Mouse (Mus musculus) forebrain, embryonic 16.5 days (tissue): ENCODE measurements around the gene B230118H07Rik. TPM values are rescaled to one million over a fixed set of nuclear protein-coding genes. Genes with fewer than 3 reads are reported as not detected.

Experiments
- ATAC-seq: fragments of 200-750 bp; cut with Nextera tagmentation; 2 replicates; pipeline ENCODE4 v1.8.0; 2017; ENCODE audit warnings: mild to moderate bottlenecking, moderate library complexity
- H3K27ac ChIP-seq: fragments of 300-500 bp; sonication (generic); 2 replicates; pipeline ENCODE4 v1.5.1; 2014; ENCODE audit warnings: low read length, control low read depth
- H3K27me3 ChIP-seq: fragments of 300-500 bp; sonication (generic); replicated peaks from 2 replicates; pipeline ENCODE4 v1.6.1; 2014; ENCODE audit warnings: low read length; ENCODE audit not compliant: control insufficient read depth, insufficient read depth
- H3K36me3 ChIP-seq: fragments of 300-500 bp; sonication (generic); 2 replicates; pipeline ENCODE4 v1.6.1; 2014; ENCODE audit not compliant: control insufficient read depth, insufficient read depth
- H3K4me1 ChIP-seq: fragments of 300-500 bp; sonication (generic); replicated peaks from 2 replicates; pipeline ENCODE4 v1.6.1; 2014; ENCODE audit warnings: low read length; ENCODE audit not compliant: control insufficient read depth, insufficient read depth
- H3K4me2 ChIP-seq: fragments of 300-500 bp; sonication (generic); 2 replicates; pipeline ENCODE4 v1.6.1; 2014; ENCODE audit warnings: mild to moderate bottlenecking, low read length, control low read depth
- H3K4me3 ChIP-seq: fragments of 300-500 bp; sonication (generic); replicated peaks from 2 replicates; pipeline ENCODE4 v1.5.1; 2014; ENCODE audit warnings: mild to moderate bottlenecking, low read length, control low read depth
- H3K9ac ChIP-seq: fragments of 300-500 bp; sonication (generic); replicated peaks from 2 replicates; pipeline ENCODE4 v1.6.1; 2014; ENCODE audit warnings: low read depth, low read length, control low read depth
- H3K9me3 ChIP-seq: fragments of 300-500 bp; sonication (generic); 2 replicates; pipeline ENCODE4 v1.6.1; 2016; ENCODE audit warnings: low read length; ENCODE audit not compliant: control insufficient read depth
- WGBS: fragments of 180-500 bp; shearing (Covaris S2); extraction: QIAGEN DNeasy Blood & Tissue Kit; methylation state at CpG from one replicate; pipeline ENCODE4 v1.1.7; 2014; 5-methylcytosine and 5-hydroxymethylcytosine counted together
- polyA plus RNA-seq: library from polyadenylated mRNA; unstranded; fragments of >200 nt; fragmentation: Nextera tagmentation; extraction: Ambion mirVana; gene quantifications from 2 replicates; pipeline ENCODE4 v1.2.1, GENCODE M21; 2015

The B230118H07Rik gene
- 44.1 and 44.4 TPM in 2 replicates for polyA plus RNA-seq

DNA sequence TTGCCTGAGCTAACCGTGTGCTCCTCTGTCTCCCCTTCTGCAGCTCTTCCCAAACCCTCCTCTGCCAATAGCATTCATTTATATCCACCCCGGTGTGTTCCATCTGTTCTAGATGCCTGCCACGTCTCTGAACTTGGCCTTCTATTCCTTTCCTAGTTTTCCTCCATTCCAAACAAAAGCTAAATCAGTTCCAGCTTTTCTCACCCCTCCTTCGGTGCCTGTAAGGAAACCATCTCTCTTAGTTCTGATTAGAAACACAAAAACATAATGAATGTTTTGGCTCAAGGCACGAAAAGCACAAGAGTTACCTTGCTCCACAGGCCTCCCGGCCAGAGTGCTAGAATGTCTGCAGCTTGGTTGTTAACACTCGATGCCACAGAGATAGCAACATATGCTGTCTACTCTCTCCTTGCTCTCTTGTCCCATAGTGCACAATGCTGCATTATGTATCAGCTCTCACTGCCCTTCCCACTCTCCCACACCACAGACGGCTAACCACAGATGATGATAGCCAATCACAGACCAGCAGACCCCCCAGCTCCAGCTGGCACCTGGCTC lies at the start of gene B230118H07Rik, which contains the start of gene Rag1:
Gene B230118H07Rik, minus strand, starts transcription at position 419 of the 558 bp plus-strand sequence.
Gene Rag1, minus strand, starts transcription at position 388 of the 558 bp plus-strand sequence.
- H3K4me3 ChIP-seq: no peak within 1 kb of the TSS
- ATAC-seq: peak; percentile 43; the same call in 1 of the 2 replicates

DNA sequence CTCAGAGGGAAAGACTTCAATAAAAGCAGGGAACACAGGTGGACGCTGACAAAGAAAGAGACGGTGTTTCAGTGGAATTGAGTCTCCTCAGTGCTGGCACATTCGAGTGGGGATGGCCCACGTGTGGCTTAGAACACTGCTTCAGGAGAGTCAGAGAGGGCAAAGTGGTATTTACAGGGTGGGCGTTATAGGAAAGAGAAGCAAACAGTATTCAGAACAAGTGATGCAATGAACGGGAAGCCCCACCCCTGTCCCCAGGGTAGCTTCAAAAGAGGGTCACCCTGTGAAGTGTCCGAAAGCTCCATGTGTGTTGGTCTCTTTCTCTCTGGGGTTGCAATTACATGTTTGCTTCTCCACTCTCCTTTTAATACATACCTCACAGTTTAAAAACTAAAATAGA lies 46.3 kb upstream of the B230118H07Rik start:
- Histone ChIP-seq H3K36me3 (peaks cover 23% of the 10 kb centered on the region), H3K4me2 (no peak overlapping the region), H3K9me3 (no peaks in the 10 kb centered on the region), H3K4me1 (no peaks in the 10 kb centered on the region), H3K27ac (no peak overlapping the region), H3K9ac (no peak overlapping the region), H3K27me3 (no peaks in the 10 kb centered on the region), H3K4me3 (no peak overlapping the region)
- 84% methylated on average over 7 of the region's 7 CpGs for WGBS
- ATAC-seq: no peak

More for the DNA sequence above, at the start of gene B230118H07Rik, which contains the start of gene Rag1:
- Histone ChIP-seq H3K4me1 (peaks cover 6% of the 10 kb centered on the region; the same call in 1 of the 2 replicates), H3K27ac (no peak within 1 kb of the TSS), H3K36me3 (no peaks in the 10 kb centered on the region), H3K4me2 (no peak within 1 kb of the TSS), H3K9ac (no peak within 1 kb of the TSS), H3K9me3 (no peaks in the 10 kb centered on the region), H3K27me3 (peaks cover 5% of the 10 kb centered on the region; the same call in 1 of the 2 replicates)
- WGBS: 29% methylated on average over 8 of the region's 8 CpGs

DNA sequence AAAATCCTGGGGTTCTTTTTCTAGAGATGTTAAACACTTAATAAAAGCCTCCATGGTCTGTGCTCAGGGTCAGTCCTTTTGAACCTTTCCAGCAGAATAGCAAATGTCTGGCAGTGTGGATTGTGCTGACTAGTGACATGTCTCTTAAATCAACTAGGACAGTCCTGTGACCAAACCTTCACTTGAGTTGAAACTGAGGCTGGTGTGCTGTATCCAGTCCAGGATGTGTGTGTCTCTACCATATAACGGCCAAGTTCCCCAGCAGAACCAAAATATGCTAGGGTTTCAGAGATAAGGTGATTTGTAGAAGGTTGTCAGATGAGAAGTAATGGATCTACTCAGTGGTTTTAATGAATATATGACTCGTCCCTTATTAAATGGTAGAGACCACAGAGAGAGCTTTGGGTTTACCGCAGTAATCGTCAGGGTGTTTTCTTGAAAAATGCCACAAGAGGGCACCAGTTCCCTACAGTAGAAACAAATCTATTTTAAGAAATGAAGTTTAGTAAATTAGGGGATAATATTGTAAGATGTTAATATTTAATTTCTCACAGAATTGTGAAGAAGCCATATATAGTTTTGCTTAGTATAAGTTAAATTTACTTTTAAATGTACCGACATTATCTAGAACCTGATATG lies 44.4 kb upstream of the B230118H07Rik start:
- Histone ChIP-seq H3K9me3 (no peaks in the 10 kb centered on the region), H3K27me3 (no peaks in the 10 kb centered on the region), H3K4me3 (no peak overlapping the region), H3K4me1 (no peaks in the 10 kb centered on the region), H3K4me2 (no peak overlapping the region), H3K9ac (no peak overlapping the region), H3K36me3 (peaks cover 26% of the 10 kb centered on the region), H3K27ac (no peak overlapping the region)
- WGBS: 62% methylated on average over 5 of the region's 5 CpGs
- ATAC-seq: 0 out of 2 replicates have a peak, but pooled peaks have one; percentile 39

DNA sequence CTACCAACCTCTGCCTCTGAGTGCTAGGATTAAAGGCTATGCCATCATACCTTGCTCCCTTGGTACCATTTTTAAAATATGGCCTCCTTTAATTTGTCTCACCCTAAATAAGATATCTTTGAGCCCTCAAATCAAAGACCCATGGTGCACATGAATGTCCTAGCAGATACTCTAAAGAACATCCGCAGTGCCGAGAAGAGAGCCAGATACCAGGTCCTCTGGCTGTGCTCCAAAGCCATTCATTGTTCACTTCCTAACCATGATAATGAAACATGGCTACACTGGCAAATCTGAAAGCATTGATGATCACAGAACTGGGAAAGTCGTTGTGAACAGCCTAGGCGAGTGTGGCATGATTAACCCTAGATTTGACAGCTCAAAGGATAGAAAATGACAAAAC lies 43.7 kb upstream of the B230118H07Rik start:
- no peaks in the 10 kb centered on the region for H3K9me3 ChIP-seq
- no peaks in the 10 kb centered on the region for H3K27me3 ChIP-seq
- peaks cover 26% of the 10 kb centered on the region for H3K36me3 ChIP-seq
- H3K9ac ChIP-seq: no peak overlapping the region
- H3K27ac ChIP-seq: no peak overlapping the region
- WGBS: 50% methylated on average over 4 of the region's 4 CpGs
- H3K4me3 ChIP-seq: no peak overlapping the region
- no peak; the same call in 1 of the 2 replicates for ATAC-seq
- H3K4me2 ChIP-seq: no peak overlapping the region
- H3K4me1 ChIP-seq: no peaks in the 10 kb centered on the region

DNA sequence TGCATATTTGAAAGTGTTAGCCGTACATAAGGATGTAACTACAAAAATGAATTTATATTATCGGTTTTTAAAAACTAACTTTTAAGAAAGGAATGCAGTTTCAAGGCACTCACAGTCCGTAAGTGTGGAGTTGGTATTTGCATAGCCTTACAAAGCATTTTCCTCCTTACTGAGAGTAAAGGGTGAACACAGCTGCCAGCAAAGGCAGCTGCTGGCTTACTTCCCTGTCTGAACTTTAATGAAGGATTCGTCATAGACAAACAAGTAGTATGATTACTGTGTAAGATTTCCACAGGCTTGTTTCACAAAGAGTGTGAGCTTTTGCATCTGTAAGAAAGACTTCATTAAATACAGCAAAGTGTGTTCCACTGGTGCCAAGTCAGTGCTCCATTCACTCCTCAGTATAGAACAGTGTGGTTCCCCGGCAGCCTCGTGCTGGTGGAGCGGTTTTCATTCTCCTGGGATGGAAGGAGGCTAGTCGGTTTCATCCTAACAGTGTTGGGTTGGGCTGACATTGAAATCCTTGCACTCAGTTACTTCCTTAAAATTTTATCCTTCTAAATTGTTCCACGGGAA lies 41.0 kb upstream of the B230118H07Rik start:
- H3K9me3 ChIP-seq: no peaks in the 10 kb centered on the region
- H3K27me3 ChIP-seq: no peaks in the 10 kb centered on the region
- WGBS: 73% methylated on average over 9 of the region's 9 CpGs
- H3K4me3 ChIP-seq: no peak overlapping the region
- no peaks in the 10 kb centered on the region for H3K4me1 ChIP-seq
- no peak overlapping the region for H3K27ac ChIP-seq
- H3K4me2 ChIP-seq: no peak overlapping the region
- peaks cover 16% of the 10 kb centered on the region for H3K36me3 ChIP-seq
- no peak overlapping the region for H3K9ac ChIP-seq
- ATAC-seq: peak; percentile 79

DNA sequence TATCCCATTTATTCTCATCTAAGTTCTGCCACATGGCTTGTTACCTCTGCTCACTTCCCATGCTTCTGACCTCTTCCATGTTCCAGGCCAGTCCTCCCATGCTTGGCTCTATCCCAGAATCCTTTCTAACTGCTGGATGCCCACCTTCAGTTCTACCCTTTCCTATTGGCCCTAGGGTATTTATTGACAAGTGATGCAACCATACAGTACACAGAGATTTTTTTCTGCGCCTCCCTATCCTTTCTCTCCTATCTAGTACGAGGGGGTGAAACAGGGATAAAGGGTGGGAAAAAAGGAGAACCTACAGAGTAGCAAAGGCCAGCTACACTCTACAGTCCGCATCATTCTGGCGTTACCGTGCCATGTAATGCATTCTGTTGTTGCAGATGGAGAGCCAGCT lies 38.7 kb upstream of the B230118H07Rik start:
- H3K4me3 ChIP-seq: no peak overlapping the region
- no peaks in the 10 kb centered on the region for H3K4me1 ChIP-seq
- no peak for ATAC-seq
- 75% methylated on average over 5 of the region's 5 CpGs for WGBS
- H3K4me2 ChIP-seq: no peak overlapping the region
- no peak overlapping the region for H3K9ac ChIP-seq
- H3K36me3 ChIP-seq: peaks cover 16% of the 10 kb centered on the region
- H3K27ac ChIP-seq: no peak overlapping the region
- H3K9me3 ChIP-seq: no peaks in the 10 kb centered on the region
- no peaks in the 10 kb centered on the region for H3K27me3 ChIP-seq

DNA sequence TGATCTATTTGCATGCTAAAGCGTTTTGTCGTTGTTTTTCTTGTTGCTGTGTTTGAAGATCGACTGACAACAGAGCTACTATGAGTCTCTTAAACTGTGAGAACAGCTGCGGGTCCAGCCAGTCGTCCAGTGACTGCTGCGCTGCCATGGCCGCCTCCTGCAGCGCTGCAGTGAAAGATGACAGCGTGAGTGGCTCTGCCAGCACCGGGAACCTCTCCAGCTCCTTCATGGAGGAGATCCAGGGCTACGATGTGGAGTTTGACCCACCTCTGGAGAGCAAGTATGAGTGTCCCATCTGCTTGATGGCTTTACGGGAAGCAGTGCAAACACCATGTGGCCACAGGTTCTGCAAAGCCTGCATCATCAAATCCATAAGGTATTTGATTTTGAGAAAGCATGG lies 35.1 kb upstream of the B230118H07Rik start:
- ATAC-seq: no peak
- H3K4me2 ChIP-seq: no peak overlapping the region
- H3K9ac ChIP-seq: no peak overlapping the region
- H3K27me3 ChIP-seq: no peaks in the 10 kb centered on the region
- no peak overlapping the region for H3K4me3 ChIP-seq
- peaks cover 6% of the 10 kb centered on the region; the same call in 1 of the 2 replicates for H3K36me3 ChIP-seq
- H3K27ac ChIP-seq: no peak overlapping the region
- no peaks in the 10 kb centered on the region for H3K9me3 ChIP-seq
- WGBS: 77% methylated on average over 12 of the region's 12 CpGs
- H3K4me1 ChIP-seq: peaks cover 10% of the 10 kb centered on the region

DNA sequence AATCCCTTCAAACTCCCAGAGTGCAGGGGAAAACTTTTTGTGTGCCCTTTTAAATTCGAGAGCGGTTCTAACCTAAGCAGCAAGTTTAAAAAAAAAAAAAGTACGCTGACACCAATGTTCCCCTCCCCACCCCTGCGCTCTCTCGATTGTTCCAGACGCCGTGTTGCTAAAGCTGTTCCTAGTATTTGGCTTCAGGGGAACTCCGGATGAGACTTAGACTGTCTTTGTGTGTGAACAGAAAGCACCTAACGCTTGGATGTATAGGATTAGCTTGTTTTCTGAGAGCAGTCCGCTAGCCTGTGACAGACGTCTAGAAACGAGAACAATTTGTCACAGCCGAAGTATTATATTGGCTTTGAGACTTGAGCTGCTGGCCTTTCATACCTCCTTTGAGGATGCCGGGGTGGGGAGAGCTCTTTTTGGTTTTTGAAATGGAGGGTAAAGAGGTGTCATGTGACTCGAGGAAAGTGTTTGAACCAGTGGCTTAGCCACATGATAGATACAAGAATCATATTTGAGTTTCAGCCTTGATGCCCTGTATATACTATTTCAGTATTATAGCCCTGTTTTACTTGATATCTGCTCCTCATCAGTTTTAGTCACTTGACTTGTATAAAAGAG lies 29.9 kb upstream of the B230118H07Rik start:
- Histone ChIP-seq H3K4me1 (peaks cover 16% of the 10 kb centered on the region), H3K4me2 (peak overlapping the region; percentile 78), H3K27me3 (no peaks in the 10 kb centered on the region; the same call in 1 of the 2 replicates), H3K36me3 (no peaks in the 10 kb centered on the region), H3K9ac (peak overlapping the region; percentile 51), H3K27ac (no peak overlapping the region), H3K9me3 (no peaks in the 10 kb centered on the region), H3K4me3 (peak overlapping the region; percentile 80)
- WGBS: 2% methylated on average over 15 of the region's 15 CpGs
- no peak for ATAC-seq
